Mouse (Mus musculus): ENCODE data around the gene Olfr1274-ps. TPM values are rescaled to one million over a fixed set of nuclear protein-coding genes. Genes with fewer than 3 reads are reported as not detected.

Gene Olfr1274-ps
- total RNA-seq, 2 experiments from 2014 or later = not detected

Other genes starting within 250 kb of the Olfr1274-ps start
- gene Olfr1270, start 245.6 kb upstream of the Olfr1274-ps start, total RNA-seq (2014; fragmentation: Nextera tagmentation) = not detected in 2 replicates
- not detected in 2 replicates for gene Olfr1270, start 245.6 kb upstream of the Olfr1274-ps start, total RNA-seq (2017)
- gene Olfr1506, start 174.2 kb upstream of the Olfr1274-ps start, total RNA-seq (2014; fragmentation: Nextera tagmentation) = not detected in 2 replicates
- gene Olfr1506, start 174.2 kb upstream of the Olfr1274-ps start, total RNA-seq (2017) = not detected in 2 replicates
- not detected in 2 replicates for gene Olfr142, start 141.1 kb upstream of the Olfr1274-ps start, total RNA-seq (2014; fragmentation: Nextera tagmentation)
- gene Olfr142, start 141.1 kb upstream of the Olfr1274-ps start, total RNA-seq (2017) = not detected in 2 replicates
- not detected in 2 replicates for gene Olfr1271, start 127.7 kb upstream of the Olfr1274-ps start, total RNA-seq (2014; fragmentation: Nextera tagmentation)
- not detected in 2 replicates for gene Olfr1271, start 127.7 kb upstream of the Olfr1274-ps start, total RNA-seq (2017)
- not detected in 2 replicates for gene Olfr1272, start 105.8 kb upstream of the Olfr1274-ps start, total RNA-seq (2014; fragmentation: Nextera tagmentation)
- not detected in 2 replicates for gene Olfr1272, start 105.8 kb upstream of the Olfr1274-ps start, total RNA-seq (2017)
- gene Gm13769, start 76.5 kb upstream of the Olfr1274-ps start, total RNA-seq (2014; fragmentation: Nextera tagmentation) = 0.37 TPM in 1 of 2 replicates, not detected in the other
- gene Gm13769, start 76.5 kb upstream of the Olfr1274-ps start, total RNA-seq (2017) = not detected in 2 replicates
- 11.4 and 14.3 TPM in 2 replicates for gene Ptprj, start 182.0 kb downstream of the Olfr1274-ps start, total RNA-seq (2014; fragmentation: Nextera tagmentation)
- 17.5 and 18.7 TPM in 2 replicates for gene Ptprj, start 182.0 kb downstream of the Olfr1274-ps start, total RNA-seq (2017)